In genomic region chr10:62841901-62842447, GRCm38 (mm10) we compare ENCODE assay signal across 28 mouse cellular contexts. TPM values are rescaled to one million over a fixed set of nuclear protein-coding genes. Genes with fewer than 3 reads are reported as not detected.
DNase-seq lines count a peak whose midpoint lies in the region; ATAC-seq lines count a peak whose summit lies in the region.
"Had no signal": no experiment of that assay in that cellular context is flagged by ENCODE, and none has a peak within 500 bp of the region (broad histone marks: within the 10 kb centered on the region; RNA-seq: fewer than 3 reads in every experiment).

No protein-coding gene starts in this region.

- ATAC-seq in hindbrain, embryonic 13.5 days (ENCODE audit: low FRiP score) = no peak
- peak; percentile 69 for ATAC-seq in kidney, embryonic 15.5 days (replicated peaks; ENCODE audit: low FRiP score)
- ATAC-seq: activated CD4-positive, CD25-positive, alpha-beta regulatory T cell, adult 4 months; forebrain, embryonic 13.5 days; forebrain, embryonic 16.5 days; Patski had no signal

- no peak overlapping the region for H3K4me2 ChIP-seq in hindbrain, embryonic 13.5 days
- H3K4me2 ChIP-seq in kidney, embryonic 15.5 days = no peak overlapping the region
- H3K4me2 ChIP-seq: forebrain, embryonic 13.5 days; heart, embryonic 12.5 days; heart, embryonic 15.5 days; hindbrain, embryonic 15.5 days had no signal

- WGBS in hindbrain, embryonic 13.5 days = 63% methylated on average over 10 of the region's 10 CpGs
- WGBS in hindbrain, embryonic 10.5 days = 84% methylated on average over 10 of the region's 10 CpGs
- 59% methylated on average over 10 of the region's 10 CpGs for WGBS in kidney, embryonic 15.5 days

- H3K9me3 ChIP-seq in hindbrain, embryonic 13.5 days = no peaks in the 10 kb centered on the region
- H3K9me3 ChIP-seq in hindbrain, embryonic 10.5 days = no peaks in the 10 kb centered on the region
- no peaks in the 10 kb centered on the region for H3K9me3 ChIP-seq in kidney, embryonic 15.5 days (replicated peaks)
- H3K9me3 ChIP-seq: forebrain, embryonic 10.5 days; forebrain, embryonic 13.5 days; G1E; heart, embryonic 12.5 days; heart, embryonic 15.5 days; hindbrain, embryonic 15.5 days had no signal

- peaks cover 11% of the 10 kb centered on the region; the same call in 1 of the 2 replicates for H3K4me1 ChIP-seq in hindbrain, embryonic 13.5 days (replicated peaks)
- peaks cover 5% of the 10 kb centered on the region; the same call in 1 of the 2 replicates for H3K4me1 ChIP-seq in hindbrain, embryonic 10.5 days (replicated peaks)
- peaks cover 26% of the 10 kb centered on the region for H3K4me1 ChIP-seq in kidney, embryonic 15.5 days
- H3K4me1 ChIP-seq: hindbrain, embryonic 15.5 days had no signal

- no peak overlapping the region for H3K4me3 ChIP-seq in hindbrain, embryonic 13.5 days
- no peak overlapping the region for H3K4me3 ChIP-seq in hindbrain, embryonic 10.5 days
- H3K4me3 ChIP-seq in kidney, embryonic 15.5 days (replicated peaks) = no peak overlapping the region
- H3K4me3 ChIP-seq: forebrain, embryonic 10.5 days; forebrain, embryonic 13.5 days; heart, embryonic 12.5 days; heart, embryonic 15.5 days; hindbrain, embryonic 15.5 days had no signal

- peak overlapping the region; percentile 12; the same call in 1 of the 2 replicates for H3K27ac ChIP-seq in hindbrain, embryonic 13.5 days
- no peak overlapping the region for H3K27ac ChIP-seq in hindbrain, embryonic 10.5 days
- H3K27ac ChIP-seq in kidney, embryonic 15.5 days = no peak overlapping the region
- H3K27ac ChIP-seq: forebrain, embryonic 10.5 days; forebrain, embryonic 13.5 days; hindbrain, embryonic 15.5 days had no signal

- DNase-seq in hindbrain, embryonic 10.5 days (ENCODE audit: low spot score) = no peak
- no peak for DNase-seq in kidney, adult 8-10 months
- DNase-seq in kidney, postnatal 10 days = peak; percentile 10
- DNase-seq in kidney, postnatal 14 days = no peak
- peak; percentile 69 for DNase-seq in ZHBTc4 (ENCODE audit: low read depth, low spot score)
- DNase-seq in cerebellum, adult 11-12 months = no peak
- DNase-seq: adrenal gland, adult 8-10 months; adrenal gland, postnatal 25 days; B cell, adult 2 months; cerebellum, adult 18-20 months; cerebellum, adult 9-10 months; cerebellum, postnatal 14 days; gastrocnemius, postnatal 25 days; heart, adult 18-20 months; heart, postnatal 10 days; heart, postnatal 36 days had no signal

- H3K36me3 ChIP-seq in hindbrain, embryonic 13.5 days = peaks cover 33% of the 10 kb centered on the region
- peaks cover 36% of the 10 kb centered on the region for H3K36me3 ChIP-seq in hindbrain, embryonic 10.5 days
- H3K36me3 ChIP-seq in kidney, embryonic 15.5 days = peaks cover 28% of the 10 kb centered on the region
- H3K36me3 ChIP-seq: G1E had no signal

- no peak overlapping the region for H3K9ac ChIP-seq in hindbrain, embryonic 13.5 days
- no peak overlapping the region for H3K9ac ChIP-seq in kidney, embryonic 15.5 days
- H3K9ac ChIP-seq: forebrain, embryonic 13.5 days; heart, embryonic 12.5 days; heart, embryonic 15.5 days; hindbrain, embryonic 15.5 days had no signal

- no peaks in the 10 kb centered on the region for H3K27me3 ChIP-seq in hindbrain, embryonic 13.5 days
- H3K27me3 ChIP-seq in hindbrain, embryonic 10.5 days (ENCODE audit: insufficient read depth, poor library complexity, severe bottlenecking) = no peaks in the 10 kb centered on the region
- no peaks in the 10 kb centered on the region for H3K27me3 ChIP-seq in kidney, embryonic 15.5 days
- H3K27me3 ChIP-seq: CH12.LX; forebrain, embryonic 13.5 days; heart, embryonic 12.5 days; heart, embryonic 15.5 days; hindbrain, embryonic 15.5 days; Patski had no signal

RNA-seq across cellular contexts. Expression of gene Ccar1, which starts 49.9 kb away (rescaled TPM):
- 113 and 118 TPM in 2 replicates for polyA plus RNA-seq in hindbrain, embryonic 13.5 days (2015; fragmentation: Nextera tagmentation; extraction: Ambion mirVana)
- 109 and 154 TPM in 2 replicates for polyA plus RNA-seq in hindbrain, embryonic 10.5 days (2016; fragmentation: Nextera tagmentation; extraction: Ambion mirVana)
- 144 and 153 TPM in 2 replicates for polyA plus RNA-seq in kidney, embryonic 15.5 days (2015; fragmentation: Nextera tagmentation; extraction: Ambion mirVana)

Comparison
In these comparisons a context has a peak if more than half of its experiments do, and no peak if none do; other contexts are left out.
1. DNase-seq: peak in kidney, postnatal 10 days (single experiment) and ZHBTc4 (single experiment); none in hindbrain, embryonic 10.5 days (single experiment), kidney, adult 8-10 months (0 of 2), kidney, postnatal 14 days (single experiment) and cerebellum, adult 11-12 months (single experiment).